Mouse (Mus musculus) frontal cortex, postnatal 14 days (tissue): ENCODE measurements around the gene Nrxn1.

Experiments used
- DNase-seq, 2 experiments: peaks; one replicate each; pipeline ENCODE4 v3.0.0; 2022; ENCODE audit warnings: low spot score in 2 of 2

Gene Nrxn1

GRCm38 (mm10) chr17:91093042-91093080, at the start of gene Nrxn1:
Nrxn1 (minus strand) TSS chr17:91093071.
- no peak for DNase-seq

GRCm38 (mm10) chr17:91136859-91137258, 44.0 kb upstream of the Nrxn1 start:
- DNase-seq: no peak

DNA sequence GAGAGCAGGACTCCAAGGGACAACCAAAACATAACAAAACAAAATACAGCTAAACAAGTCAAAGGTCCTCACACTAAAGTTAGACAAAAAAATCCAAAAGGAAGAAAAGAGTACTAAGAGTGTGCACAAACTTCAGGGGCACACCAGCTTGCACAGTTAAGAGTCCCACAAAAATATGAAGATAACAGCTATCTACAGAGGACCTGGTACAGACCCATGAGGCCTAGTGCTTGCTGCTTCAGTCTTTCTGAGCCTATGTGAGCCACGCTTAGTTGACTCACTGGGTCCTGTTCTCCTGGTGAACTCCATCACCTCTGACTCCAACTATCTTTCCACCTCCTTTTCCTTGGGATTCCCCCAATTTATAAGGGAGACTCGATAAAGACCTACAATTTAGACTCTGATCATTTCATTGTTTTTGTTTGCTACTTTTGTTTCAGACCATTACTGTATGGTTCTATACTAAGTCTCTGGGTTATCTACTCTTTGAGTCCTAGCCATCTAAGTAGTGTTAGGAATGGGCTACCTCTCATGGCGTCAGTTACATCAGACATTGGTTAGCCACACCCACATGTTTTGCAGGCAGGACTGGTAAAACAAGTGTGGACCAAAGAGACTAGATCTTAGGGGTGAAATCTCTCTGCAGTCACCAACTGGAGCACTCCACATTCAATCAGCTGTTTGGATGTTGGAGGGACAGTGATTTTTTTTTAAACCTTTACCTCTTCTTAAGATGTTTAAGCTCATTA, 20.2 kb upstream of the Nrxn1 start:
- DNase-seq: no peak

GRCm38 (mm10) chr17:91112085-91112484, 19.2 kb upstream of the Nrxn1 start:
- no peak for DNase-seq

DNA sequence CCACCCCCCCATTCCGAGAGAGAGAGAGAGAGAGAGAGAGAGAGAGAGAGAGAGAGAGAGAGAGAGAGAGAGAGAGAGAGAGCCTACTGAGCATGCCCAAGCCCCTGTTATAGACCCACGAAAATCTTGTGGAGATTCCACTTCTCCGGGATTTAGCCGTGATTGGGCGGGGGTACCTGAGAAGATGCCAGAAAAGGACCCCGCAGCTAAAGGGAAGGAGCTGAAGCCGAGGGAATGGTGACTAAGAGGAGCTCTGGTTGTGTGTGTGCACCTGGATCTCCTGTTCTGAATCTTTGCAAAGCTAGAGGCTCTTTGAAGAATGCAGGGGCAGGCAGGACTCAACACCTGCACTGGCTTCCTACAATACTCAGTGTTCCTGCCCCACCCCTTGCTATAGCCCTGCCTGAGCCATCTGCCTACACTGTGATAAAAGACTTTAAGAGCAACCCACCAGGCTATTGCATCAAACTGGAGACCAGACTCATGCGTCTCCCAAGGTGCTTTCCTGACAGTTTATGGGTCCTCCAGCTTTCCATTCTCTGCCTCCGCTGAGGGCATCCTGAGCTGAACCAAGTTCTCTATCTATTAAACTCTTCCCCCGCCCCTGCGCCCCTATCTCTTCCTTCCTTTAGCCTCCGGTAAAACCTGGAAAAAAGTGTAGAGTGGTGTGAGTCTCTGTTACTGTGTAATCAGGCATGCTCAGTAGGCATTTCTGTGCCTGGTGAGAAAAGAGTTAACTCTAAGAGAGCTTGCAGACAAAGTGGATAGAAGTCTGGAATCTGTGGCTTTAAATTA, 407 bp upstream of the Nrxn1 start:
- DNase-seq: peak; percentile 44 to 64

- peak; percentile 77 to 80 for DNase-seq
These were observed 340 bp downstream of the Nrxn1 start for GRCm38 (mm10) chr17:91092421-91093041.

GRCm38 (mm10) chr17:91090631-91091030, 2.2 kb downstream of the Nrxn1 start:
- DNase-seq: peak; percentile 8 to 19

- peak in 1 of 2 experiments; percentile 10 for DNase-seq
These were observed 3.9 kb downstream of the Nrxn1 start for GRCm38 (mm10) chr17:91088991-91089390.

- DNase-seq: peak in 1 of 2 experiments; percentile 11
These were observed 4.7 kb downstream of the Nrxn1 start for GRCm38 (mm10) chr17:91088037-91088715.

- no peak for DNase-seq
These were observed 6.5 kb downstream of the Nrxn1 start for GRCm38 (mm10) chr17:91086412-91086811.

DNA sequence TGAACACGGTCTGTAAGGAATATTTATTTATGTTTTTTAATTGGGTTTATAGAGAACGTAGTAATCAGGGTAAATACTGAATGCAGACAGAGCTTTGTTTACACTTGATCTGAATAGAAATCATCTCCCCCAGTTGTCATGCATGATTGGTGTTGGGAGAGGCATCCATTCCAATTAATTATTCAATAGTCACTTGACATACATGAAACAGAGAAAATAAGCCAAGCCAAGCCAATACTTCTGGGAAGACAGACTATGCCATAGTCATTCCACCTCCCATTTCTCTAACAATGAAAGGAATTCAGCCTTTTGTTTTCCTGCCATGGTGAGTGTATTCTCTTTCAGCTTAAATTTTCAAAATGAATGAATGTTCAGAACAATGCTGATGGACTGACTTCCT, 7.5 kb downstream of the Nrxn1 start:
- no peak for DNase-seq

DNA sequence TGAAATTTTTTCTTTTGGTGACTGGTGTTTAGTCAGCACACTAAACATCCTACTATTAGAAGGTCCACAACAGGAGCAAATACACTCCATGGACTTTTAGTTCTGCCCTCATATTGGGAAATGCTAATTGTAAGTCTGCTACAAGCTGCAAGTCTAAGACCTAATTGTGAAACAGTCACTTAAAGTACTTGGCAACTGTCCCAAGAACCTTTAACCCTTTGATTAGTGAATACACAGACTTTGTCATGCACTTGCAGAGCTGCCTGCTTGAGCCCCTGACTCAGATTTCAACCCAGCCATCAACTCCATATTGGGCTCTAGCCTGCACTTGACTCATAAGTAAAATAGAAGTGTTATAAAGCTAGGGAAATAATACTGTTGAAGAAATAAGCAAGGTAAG, 13.8 kb downstream of the Nrxn1 start:
- DNase-seq: no peak

GRCm38 (mm10) chr17:91074780-91075179, 18.1 kb downstream of the Nrxn1 start:
- no peak for DNase-seq

DNA sequence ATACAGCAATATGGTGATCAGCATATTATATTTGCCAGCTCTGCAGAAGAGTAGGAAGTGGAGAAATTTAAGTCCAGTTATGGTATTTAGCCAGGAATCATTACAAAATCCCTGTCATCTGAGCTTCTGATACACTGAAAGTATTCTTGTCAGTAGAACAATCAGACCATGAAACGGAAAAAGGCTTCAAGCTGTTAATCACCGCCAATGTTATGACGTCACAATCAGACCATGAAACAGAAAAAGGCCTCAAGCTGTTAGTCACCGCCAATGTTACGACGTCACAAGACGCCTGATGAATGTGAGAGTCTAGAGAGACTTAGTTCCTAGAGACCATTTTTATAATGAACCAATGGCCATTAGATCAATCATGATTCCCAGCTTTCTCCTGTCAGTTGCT, 59.4 kb downstream of the Nrxn1 start:
- DNase-seq: no peak

GRCm38 (mm10) chr17:91025061-91025623, 67.7 kb downstream of the Nrxn1 start:
- no peak for DNase-seq

DNA sequence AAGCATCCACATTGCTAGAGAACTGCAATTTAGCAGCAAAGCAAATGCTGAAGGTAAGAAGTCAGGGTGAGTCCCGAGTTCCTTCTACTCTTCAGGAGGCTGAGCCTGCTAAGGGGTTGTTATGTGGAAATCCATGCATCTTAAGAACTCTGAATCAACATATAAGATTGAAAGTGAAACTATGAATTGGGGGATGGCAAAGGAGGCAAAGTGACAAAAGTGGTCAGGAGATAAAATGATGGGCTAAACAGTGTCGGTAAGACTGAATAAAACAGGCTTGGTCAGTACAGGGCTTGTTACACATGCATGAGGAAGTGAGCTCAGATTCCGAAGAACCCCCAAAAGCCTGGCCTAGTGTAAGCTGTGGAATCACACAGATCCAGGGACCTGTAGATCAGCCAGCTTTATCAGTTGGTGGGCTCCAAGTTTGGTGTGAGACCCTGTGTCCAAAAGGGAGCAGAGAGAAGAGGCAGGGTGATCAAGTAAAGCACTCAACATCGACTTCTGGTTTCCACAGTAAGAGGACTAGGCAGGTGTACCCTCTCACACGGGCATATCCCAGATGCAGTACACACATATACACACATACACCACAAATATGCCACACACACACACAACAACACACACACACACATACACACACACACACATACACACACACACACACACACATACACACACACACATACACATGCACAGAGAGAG, 85.3 kb downstream of the Nrxn1 start:
- no peak for DNase-seq

DNA sequence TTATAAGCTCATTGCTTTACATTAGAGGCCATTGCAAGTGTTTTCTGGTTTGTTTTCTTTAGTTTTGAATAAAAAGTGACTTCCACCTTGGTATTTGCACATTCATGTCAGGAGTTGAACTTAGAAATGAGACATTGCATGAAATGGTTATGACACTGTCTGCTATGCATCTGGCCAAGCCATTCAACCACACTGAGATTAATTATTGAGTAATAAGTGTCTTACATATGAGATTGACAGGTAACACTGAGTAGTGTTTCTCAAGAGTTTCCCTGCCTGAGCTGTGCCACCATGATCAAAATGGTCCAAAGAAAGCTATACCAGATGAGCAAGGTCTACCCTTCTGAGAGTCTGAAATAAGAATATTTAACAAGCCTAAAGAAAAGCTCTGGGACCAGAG, 92.5 kb downstream of the Nrxn1 start:
- no peak for DNase-seq

DNA sequence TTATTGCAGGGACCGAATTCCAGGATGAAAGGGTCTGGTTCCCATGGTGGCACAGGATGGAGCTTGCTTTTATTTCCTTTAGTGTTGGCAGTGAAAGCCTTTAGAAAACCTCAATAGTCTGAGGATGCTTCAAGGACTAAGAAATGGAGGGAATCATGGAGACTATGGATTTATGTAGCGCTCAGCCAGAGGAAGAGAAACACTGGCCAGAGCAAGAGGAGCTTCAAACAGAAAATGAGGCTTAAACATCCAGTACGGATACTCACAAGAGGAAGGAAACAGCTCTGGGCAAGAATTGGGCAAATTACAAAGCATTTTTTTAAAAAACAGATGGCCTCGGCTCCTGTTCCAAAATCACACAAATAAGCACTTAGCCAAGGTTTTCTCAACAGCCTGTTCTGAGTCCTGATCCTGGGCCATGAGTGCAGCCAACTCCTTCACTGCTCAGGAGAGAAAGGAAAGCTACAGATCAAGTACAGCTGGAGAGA, 93.2 kb downstream of the Nrxn1 start:
- DNase-seq: peak in 1 of 2 experiments; percentile 13

- DNase-seq: no peak
These were observed 95.2 kb downstream of the Nrxn1 start for GRCm38 (mm10) chr17:90997714-90998113.

- no peak for DNase-seq
These were observed 97.4 kb downstream of the Nrxn1 start for GRCm38 (mm10) chr17:90995436-90995835.

GRCm38 (mm10) chr17:90994247-90994646, 98.6 kb downstream of the Nrxn1 start:
- DNase-seq: no peak

- no peak for DNase-seq
These were observed 102.1 kb downstream of the Nrxn1 start for GRCm38 (mm10) chr17:90990747-90991146.
